Mouse (Mus musculus) layer of hippocampus, adult 2 months (tissue): ENCODE results near the gene Akap7. TPM values are rescaled to one million over a fixed set of nuclear protein-coding genes. Genes with fewer than 3 reads are reported as not detected.

Experiments
- DNase-seq, 2 experiments: peaks; one replicate each; pipeline ENCODE4 v3.0.0; 2022; ENCODE audit warnings: low spot score in 2 of 2
- H3K27ac ChIP-seq: fragments of 200-600 bp; 2 replicates; pipeline ENCODE4 v1.8.1; 2022
- H3K4me3 ChIP-seq: fragments of 200-600 bp; 2 replicates; pipeline ENCODE4 v1.8.1; 2022; ENCODE audit warnings: mild to moderate bottlenecking
- CTCF ChIP-seq: fragments of 200-600 bp; conservative IDR thresholded peaks from 2 replicates; pipeline ENCODE4 v1.8.1; 2022; ENCODE audit warnings: antibody characterized with exemption, mild to moderate bottlenecking, moderate library complexity
- total RNA-seq, 2 experiments: library from RNA; stranded (reverse); gene quantifications; 2 replicates each; pipeline ENCODE4 v1.2.3; 2021

The Akap7 gene
- total RNA-seq, 2 experiments from 2014 or later: 53.2 to 57.8 TPM

GRCm38 (mm10) chr10:25151172-25151800 is 156.4 kb downstream of the Akap7 start:
- Histone ChIP-seq H3K27ac (peak overlapping the region; percentile 69), H3K4me3 (no peak overlapping the region)
- DNase-seq: peak; percentile 39 to 61
- 0 out of 2 replicates have a peak, but pooled peaks have one; percentile 19 for TF ChIP-seq CTCF

- peak overlapping the region; percentile 56 for H3K4me3 ChIP-seq
Measured at GRCm38 (mm10) chr10:25145851-25146250, 161.8 kb downstream of the Akap7 start.

GRCm38 (mm10) chr10:25144787-25145761 is 162.6 kb downstream of the Akap7 start:
- peak; percentile 26 to 31 for DNase-seq
- TF ChIP-seq CTCF: no peak
- Histone ChIP-seq H3K27ac (peak overlapping the region; percentile 91), H3K4me3 (peak overlapping the region; percentile 56)

More at GRCm38 (mm10) chr10:25145851-25146250, 161.8 kb downstream of the Akap7 start:
- H3K27ac ChIP-seq: peak overlapping the region; percentile 91
- peak; percentile 24 to 45 for DNase-seq
- no peak for TF ChIP-seq CTCF

GRCm38 (mm10) chr10:25141781-25142180 is 165.9 kb downstream of the Akap7 start:
- H3K27ac ChIP-seq: no peak overlapping the region
- no peak overlapping the region for H3K4me3 ChIP-seq
- no peak for DNase-seq
- no peak for TF ChIP-seq CTCF

GRCm38 (mm10) chr10:25140155-25140755 is 167.4 kb downstream of the Akap7 start:
- peak; percentile 15 to 31 for DNase-seq
- Histone ChIP-seq H3K4me3 (no peak overlapping the region), H3K27ac (peak overlapping the region; percentile 70)
- TF ChIP-seq CTCF: no peak

- no peak for TF ChIP-seq CTCF
- Histone ChIP-seq H3K27ac (no peak overlapping the region), H3K4me3 (no peak overlapping the region)
- no peak for DNase-seq
Measured at GRCm38 (mm10) chr10:25133581-25133980, 174.1 kb downstream of the Akap7 start.

GRCm38 (mm10) chr10:25128455-25128863 is 179.2 kb downstream of the Akap7 start:
- TF ChIP-seq CTCF: no peak
- H3K4me3 ChIP-seq: no peak overlapping the region
- H3K27ac ChIP-seq: no peak overlapping the region
- DNase-seq: no peak

- no peak overlapping the region for H3K4me3 ChIP-seq
- no peak for TF ChIP-seq CTCF
- DNase-seq: no peak
- H3K27ac ChIP-seq: no peak overlapping the region
Measured at GRCm38 (mm10) chr10:25126035-25126434, 181.6 kb downstream of the Akap7 start.

- no peak for TF ChIP-seq CTCF
- no peak for DNase-seq
- Histone ChIP-seq H3K4me3 (no peak overlapping the region), H3K27ac (no peak overlapping the region)
Measured at GRCm38 (mm10) chr10:25120871-25121554, 186.7 kb downstream of the Akap7 start.

Other genes with a start within 250 kb of the Akap7 start
- gene Epb41l2, start 51.9 kb upstream of the Akap7 start, total RNA-seq: 10 to 100 TPM; 76.4 to 84.6 TPM
- not detected for gene Smlr1, start 228.4 kb upstream of the Akap7 start, total RNA-seq